Mouse (Mus musculus) megakaryocyte, adult 5-6 weeks (primary cell): ENCODE data around the gene Kremen1. TPM values are rescaled to one million over a fixed set of nuclear protein-coding genes. Genes with fewer than 3 reads are reported as not detected.

Experiments
- ATAC-seq: 2 replicates; pipeline ENCODE4 v1.8.0; 2016; ENCODE audit warnings: mild to moderate bottlenecking, inconsistent platforms; ENCODE audit not compliant: poor library complexity, severe bottlenecking
- total RNA-seq, 2 experiments: library from RNA; stranded (forward) in 1 of 2; stranded (reverse) in 1 of 2; fragments of 153-499, 151-499 nt in 1 of 2; fragments of 221-1000, 200-1000 nt in 1 of 2; gene quantifications; 2 replicates each; pipeline versions ENCODE4 v1.2.3 to v1.2.4; 2015 to 2017

Gene Kremen1
- total RNA-seq (2015) (4.2 and 5.4 TPM in 2 replicates), total RNA-seq (2017) (4.2 and 5.4 TPM in 2 replicates)

DNA sequence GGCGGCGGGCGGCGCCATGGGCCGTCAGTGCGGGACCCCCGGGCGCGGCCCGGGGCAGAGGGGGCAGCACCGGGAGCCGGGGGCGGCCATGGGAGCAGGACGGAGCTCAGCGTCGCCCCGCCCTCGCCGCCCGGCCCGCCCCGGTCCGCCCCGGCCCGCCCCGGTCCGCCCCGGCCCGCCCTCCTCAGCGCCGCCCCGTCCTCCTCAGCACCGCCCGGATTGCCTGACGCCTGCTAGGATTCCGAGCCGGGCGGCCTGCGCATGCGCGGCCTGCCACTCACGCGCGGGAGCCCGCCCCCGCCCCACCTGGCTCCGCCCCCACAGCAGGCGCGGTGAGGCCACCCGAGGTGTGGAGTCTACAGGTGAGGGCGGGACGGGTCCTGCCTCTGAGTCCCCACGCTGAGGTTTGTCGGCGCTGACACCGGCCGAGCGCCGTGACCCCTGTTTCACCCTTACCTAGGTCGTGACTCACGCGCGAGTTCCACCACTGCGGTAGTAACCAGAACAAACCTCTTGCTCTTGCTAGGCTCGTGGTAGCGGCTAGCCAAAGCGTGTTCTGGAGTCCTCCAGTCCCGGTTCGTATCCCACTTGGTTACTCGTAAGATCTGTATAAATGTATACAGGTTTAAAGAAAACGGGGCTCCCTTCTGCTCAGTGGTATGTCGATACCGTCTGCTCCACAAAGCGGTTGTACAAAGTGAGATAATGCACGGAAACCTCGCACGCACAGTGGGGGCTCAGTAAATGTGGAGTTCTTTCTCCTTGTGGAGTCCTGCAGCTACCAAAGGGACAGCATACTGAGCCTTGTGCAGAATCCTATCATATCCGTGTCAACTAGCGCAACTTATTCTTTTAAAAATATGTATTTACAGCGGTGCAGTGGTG is at the start of gene Kremen1:
Gene Kremen1, minus strand, starts transcription at position 51 of the 885 bp plus-strand sequence.
- peak; percentile 87 for ATAC-seq

- no peak for ATAC-seq
Measured at GRCm38 (mm10) chr11:5307024-5307905, 45.9 kb upstream of the Kremen1 start.

DNA sequence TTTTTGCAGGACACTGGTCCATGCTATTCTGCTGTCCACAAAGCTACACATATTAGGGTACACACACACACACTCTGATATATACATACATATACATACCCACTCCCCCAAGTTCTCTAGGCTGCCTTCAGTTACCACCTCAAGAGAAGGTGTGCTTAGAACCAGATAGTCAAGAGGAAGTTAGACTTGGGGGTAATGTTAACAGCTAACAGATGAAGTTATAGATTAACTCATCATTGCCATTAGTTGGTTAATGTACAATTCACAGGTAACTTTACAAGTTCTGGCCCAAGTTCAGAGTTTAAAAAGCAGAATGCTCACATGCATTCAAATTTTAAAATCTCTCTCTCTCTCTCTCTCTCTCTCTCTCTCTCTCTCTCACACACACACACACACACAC is 44.7 kb upstream of the Kremen1 start:
- no peak for ATAC-seq

GRCm38 (mm10) chr11:5304526-5304925 is 43.2 kb upstream of the Kremen1 start:
- ATAC-seq, result no peak

GRCm38 (mm10) chr11:5298007-5298372 is 36.6 kb upstream of the Kremen1 start:
- ATAC-seq, result no peak

DNA sequence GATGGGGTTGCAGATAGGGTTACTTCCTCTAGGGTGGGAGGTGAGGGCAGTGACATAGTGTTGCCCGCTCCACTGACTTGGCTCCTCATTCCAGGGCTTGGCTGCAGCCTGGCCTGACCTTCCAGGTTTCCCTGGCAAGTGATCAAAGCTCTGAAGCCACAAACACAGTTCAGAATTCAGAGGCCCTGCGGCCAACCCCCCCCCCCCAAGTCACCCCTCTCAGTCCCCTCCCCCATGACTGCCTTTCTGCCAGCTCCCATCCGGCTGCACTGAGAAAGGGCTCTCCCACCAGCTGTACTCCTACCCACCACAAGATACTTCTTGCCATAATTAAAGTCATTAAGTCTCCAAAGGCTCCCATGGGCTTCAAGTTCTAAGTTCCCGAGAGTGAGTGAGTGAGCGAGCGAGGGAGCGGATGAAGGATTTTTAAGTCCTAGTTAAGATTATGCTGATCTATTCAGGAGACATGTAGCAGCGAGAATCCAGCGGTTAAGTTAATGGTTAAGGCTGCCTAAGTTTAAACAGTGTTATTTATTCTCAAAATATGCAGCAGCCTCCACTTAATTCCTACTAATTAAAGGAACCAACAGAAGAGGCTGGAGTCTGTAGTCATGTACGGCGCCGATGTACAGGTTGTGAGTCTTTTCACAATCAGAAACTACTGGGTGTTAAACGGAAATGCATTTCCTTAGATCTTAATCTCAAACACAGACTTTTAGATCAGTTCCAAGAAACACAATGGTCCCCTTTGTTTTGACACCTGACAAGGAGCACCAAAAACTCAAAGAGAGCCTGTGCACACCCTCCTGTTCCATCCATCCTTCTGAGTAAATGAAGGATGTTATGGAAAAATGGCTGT is 36.0 kb upstream of the Kremen1 start:
- ATAC-seq, result no peak

- ATAC-seq, result no peak
Measured at GRCm38 (mm10) chr11:5296576-5297115, 35.3 kb upstream of the Kremen1 start.

DNA sequence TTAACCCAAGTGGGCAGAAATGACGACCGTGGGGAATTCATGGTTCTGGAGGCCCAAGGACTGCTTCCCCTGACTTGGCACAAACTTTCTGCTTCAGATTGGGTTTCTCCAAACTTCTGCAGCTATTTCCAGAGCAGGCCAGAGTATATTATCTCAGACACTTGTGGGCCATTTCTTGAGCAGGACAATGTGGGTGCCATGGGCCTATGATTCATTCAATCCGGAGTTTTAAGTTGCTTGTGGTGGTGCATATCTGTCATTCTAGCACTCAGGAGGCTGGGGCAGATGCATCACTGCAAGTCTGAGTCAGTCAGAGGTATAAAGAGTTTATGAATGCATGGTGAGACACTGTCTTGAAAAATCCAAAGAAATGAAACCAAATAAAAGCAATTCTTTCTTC is 33.4 kb upstream of the Kremen1 start:
- no peak for ATAC-seq

DNA sequence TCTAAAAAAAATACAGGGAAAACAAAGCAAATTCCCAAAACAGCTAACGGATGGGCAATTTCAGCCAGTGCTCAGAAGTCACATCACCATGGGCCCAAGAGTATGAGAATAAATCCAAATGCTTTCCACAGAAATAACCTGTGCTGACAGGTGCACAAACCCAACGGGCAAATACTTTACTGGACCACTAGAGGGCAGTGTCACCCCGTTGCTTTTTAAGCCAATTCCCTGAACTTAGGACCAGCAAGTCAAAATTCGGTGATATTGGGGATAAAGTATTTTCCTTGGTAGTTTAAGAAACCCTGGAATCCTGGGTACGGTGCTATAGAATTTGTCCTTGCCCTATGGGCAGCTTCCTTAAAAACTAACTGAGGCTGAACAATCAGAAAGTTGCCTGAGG is 29.3 kb upstream of the Kremen1 start:
- ATAC-seq, result peak; percentile 59; the same call in 1 of the 2 replicates

DNA sequence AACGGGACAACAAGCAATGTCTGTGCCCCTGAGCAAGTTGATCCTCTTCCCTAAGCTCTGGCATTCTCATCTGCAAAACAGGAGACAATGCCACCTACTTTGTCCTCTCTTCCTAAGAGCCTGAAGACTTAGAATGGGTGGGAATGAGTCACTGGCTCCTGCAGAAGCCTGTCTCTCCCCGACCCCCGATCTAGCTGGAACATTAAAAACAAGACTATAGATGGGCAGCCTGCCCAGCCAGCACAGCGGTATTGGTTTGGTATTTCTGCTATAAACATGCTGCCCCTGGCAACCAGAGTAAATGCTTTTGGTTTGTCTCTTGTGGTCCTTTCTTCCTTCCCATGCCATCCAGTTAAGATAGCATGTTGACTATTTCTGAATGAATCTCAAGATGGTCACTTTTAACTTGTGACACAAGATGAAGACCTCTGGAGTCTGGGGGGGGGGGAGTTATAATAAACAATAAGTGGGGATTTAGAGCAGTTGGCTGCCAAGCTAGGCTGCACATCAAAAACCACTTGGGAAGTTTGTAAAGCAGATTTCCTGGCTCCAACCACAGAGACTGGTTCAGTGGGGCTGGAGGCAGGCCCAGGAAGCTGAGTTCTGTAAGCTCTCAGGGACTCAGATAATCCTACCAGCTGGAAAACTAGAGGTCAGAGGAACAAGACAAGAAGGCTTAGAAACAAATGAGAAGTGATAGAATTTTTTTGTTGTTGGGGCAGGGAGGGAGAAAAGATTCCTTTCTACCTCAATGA is 28.6 kb upstream of the Kremen1 start:
- ATAC-seq, result no peak

- ATAC-seq, result no peak
Measured at GRCm38 (mm10) chr11:5283987-5284386, 22.6 kb upstream of the Kremen1 start.

DNA sequence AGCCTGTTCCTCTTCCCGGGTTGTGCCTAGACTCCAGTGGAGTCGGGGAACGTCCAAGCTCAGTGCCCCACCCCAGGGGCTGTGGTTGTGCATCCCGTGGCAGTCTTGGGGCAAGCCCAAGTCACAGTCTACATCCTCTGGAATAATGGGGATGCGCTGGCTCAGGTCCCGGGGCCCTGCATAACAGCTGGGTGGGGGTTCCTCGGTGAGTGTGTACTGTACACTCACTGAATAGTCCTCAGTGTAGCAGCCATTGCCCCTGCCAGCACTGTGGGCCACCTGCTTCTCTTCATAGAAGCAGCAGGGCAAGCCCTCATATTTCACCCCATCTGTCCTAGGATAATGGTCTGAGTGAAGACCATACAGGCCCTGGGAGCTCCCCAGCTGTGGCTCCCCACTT is 19.6 kb upstream of the Kremen1 start:
- ATAC-seq, result no peak

- ATAC-seq, result no peak
Measured at GRCm38 (mm10) chr11:5278463-5278862, 17.1 kb upstream of the Kremen1 start.

- no peak for ATAC-seq
Measured at GRCm38 (mm10) chr11:5277307-5277971, 16.1 kb upstream of the Kremen1 start.

GRCm38 (mm10) chr11:5275216-5275615 is 13.9 kb upstream of the Kremen1 start:
- ATAC-seq, result no peak

- peak; percentile 93 for ATAC-seq
Measured at GRCm38 (mm10) chr11:5272536-5273234, 11.3 kb upstream of the Kremen1 start.

DNA sequence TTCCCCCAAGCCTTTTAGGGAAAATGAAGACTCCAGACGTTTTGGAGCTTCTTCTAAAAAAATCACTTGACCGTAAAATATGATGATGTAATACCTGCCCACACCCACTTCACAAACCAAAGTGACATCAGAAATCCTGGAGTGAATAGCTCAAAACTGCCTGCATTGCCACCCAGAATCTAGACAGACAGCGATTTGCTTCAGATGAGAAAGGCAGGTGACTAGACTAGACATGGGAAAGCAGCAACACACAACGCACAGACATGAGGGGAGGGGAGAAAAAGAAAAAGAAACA is 10.7 kb upstream of the Kremen1 start:
- no peak for ATAC-seq

DNA sequence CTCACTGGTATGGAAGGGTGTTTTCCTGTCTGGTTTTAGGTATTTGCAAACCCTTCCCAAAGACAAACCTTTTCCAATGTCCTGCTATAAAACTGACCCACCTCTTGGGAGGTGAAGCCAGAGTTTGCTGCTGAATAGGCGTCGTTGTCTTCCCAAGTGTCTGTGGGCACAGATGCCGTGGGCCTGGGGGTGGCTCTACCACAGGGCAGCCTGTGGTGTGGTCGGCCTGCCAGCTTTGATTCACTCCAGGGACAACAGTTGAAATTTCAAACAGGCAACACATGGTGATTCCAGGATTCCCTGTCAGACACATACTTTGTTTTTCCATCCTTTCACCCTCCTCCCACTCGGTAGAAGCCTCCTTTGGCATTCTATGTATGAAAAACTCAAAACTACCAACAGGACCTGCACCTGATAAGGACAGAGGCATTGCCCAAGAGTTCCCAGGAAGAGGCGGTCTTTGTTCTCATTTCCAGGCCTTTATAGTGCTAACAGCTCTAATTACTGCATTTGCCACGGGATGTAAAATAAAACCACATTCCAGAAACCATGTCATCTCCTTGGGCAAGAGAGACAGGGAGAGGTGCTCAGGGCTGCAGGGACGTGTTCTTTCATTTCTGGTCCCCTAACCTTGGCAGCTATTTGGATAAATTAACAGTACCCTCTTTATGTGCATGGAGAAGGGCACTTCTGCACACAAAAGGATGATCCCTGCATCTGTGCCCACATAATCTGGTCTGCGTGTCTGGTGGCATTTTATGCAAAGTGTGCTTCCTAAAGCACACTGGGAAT is 10.1 kb upstream of the Kremen1 start:
- no peak for ATAC-seq
